Comparison of ENCODE assay signal across 18 mouse cellular contexts in the genomic region with DNA sequence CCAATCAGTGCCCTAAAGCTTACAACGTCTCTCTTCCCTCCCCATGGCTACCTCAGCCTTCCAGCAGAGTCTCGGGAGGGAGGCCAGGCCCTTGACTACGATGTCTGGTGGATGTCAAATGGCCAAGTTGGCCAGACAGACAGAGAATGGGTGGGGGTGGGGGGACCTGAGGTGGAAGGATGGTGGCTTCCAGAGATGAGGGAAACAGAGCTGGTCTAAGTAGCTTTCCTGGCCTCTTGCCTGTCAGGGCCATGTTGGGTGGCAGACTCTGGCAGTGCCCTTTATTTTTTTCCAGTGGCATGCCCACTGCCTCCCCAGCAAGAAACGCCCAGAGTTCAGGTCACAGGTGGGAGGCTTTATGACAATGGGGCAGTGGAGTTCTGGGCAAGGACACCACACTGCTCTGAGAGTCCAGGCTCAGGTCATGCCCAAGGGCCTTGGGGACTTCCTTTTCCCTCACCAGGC. TPM values are rescaled to one million over a fixed set of nuclear protein-coding genes. Genes with fewer than 3 reads are reported as not detected.
DNase-seq lines count a peak whose midpoint lies in the region; ATAC-seq and TF ChIP-seq lines count a peak whose summit lies in the region.
"Had no signal": no experiment of that assay in that cellular context is flagged by ENCODE, and none has a peak within 500 bp of the region (broad histone marks: within the 10 kb centered on the region; RNA-seq: fewer than 3 reads in every experiment).

No protein-coding gene starts in this region.

- H3K9ac ChIP-seq in forebrain, postnatal 0 days, result no peak overlapping the region
- H3K9ac ChIP-seq in heart, embryonic 15.5 days, result peak overlapping the region; percentile 58
- H3K9ac ChIP-seq: kidney, embryonic 15.5 days; limb, embryonic 15.5 days had no signal

- no peak for ATAC-seq in forebrain, postnatal 0 days
- no peak for ATAC-seq in heart, embryonic 15.5 days (replicated peaks; ENCODE audit: insufficient number of reproducible peaks, insufficient read depth, low FRiP score, low read depth)
- ATAC-seq in erythroblast, adult 5-6 weeks (replicated peaks; ENCODE audit: low FRiP score, poor library complexity, severe bottlenecking), result no peak
- ATAC-seq: CD4-positive, CD25-positive, alpha-beta regulatory T cell, adult 4 months; Patski had no signal

- H3K4me2 ChIP-seq in forebrain, postnatal 0 days (ENCODE audit: low read depth), result peak overlapping the region; percentile 31; the same call in 1 of the 2 replicates
- H3K4me2 ChIP-seq in heart, embryonic 15.5 days, result peak overlapping the region; percentile 69
- H3K4me2 ChIP-seq: kidney, embryonic 15.5 days; limb, embryonic 15.5 days had no signal

- WGBS in forebrain, postnatal 0 days, result 54% methylated on average over 4 of the region's 4 CpGs
- WGBS in heart, embryonic 15.5 days, result 28% methylated on average over 4 of the region's 4 CpGs

- no peaks in the 10 kb centered on the region for H3K27me3 ChIP-seq in forebrain, postnatal 0 days (ENCODE audit: insufficient read depth, low read length)
- H3K27me3 ChIP-seq in heart, embryonic 15.5 days, result 0 out of 2 replicates have a peak, but pooled peaks cover 14% of the 10 kb centered on the region

- no peak for TF ChIP-seq CTCF in forebrain, postnatal 0 days (IDR thresholded peaks at IDR 0.05; ENCODE audit: low read depth)

- no peaks in the 10 kb centered on the region for H3K4me1 ChIP-seq in forebrain, postnatal 0 days (ENCODE audit: insufficient read depth)
- peaks cover 38% of the 10 kb centered on the region for H3K4me1 ChIP-seq in heart, embryonic 15.5 days (replicated peaks)

- H3K4me3 ChIP-seq in forebrain, postnatal 0 days (ENCODE audit: low read depth, low read length), result no peak overlapping the region
- H3K4me3 ChIP-seq in heart, embryonic 15.5 days, result peak overlapping the region; percentile 65
- H3K4me3 ChIP-seq: kidney, embryonic 15.5 days; limb, embryonic 15.5 days had no signal

- DNase-seq in heart, adult 11 months, result peak; percentile 96
- DNase-seq in heart, postnatal 4 days, result no peak
- DNase-seq in cerebellum, adult 9-11 months, result peak; percentile 57
- DNase-seq in forebrain, postnatal 0 days, result no peak
- DNase-seq in Muller cell, postnatal 12 days (ENCODE audit: inconsistent ontology term), result no peak
- DNase-seq in ovary, postnatal 10 days (ENCODE audit: low spot score), result no peak
- DNase-seq: adrenal gland, postnatal 10 days; layer of hippocampus, adult 9-11 months; lung, postnatal 36 days; thymus, postnatal 14 days had no signal

- no peaks in the 10 kb centered on the region for H3K36me3 ChIP-seq in forebrain, postnatal 0 days (ENCODE audit: insufficient read depth)
- no peaks in the 10 kb centered on the region for H3K36me3 ChIP-seq in heart, embryonic 15.5 days
- H3K36me3 ChIP-seq: kidney, embryonic 15.5 days; limb, embryonic 15.5 days had no signal

- H3K9me3 ChIP-seq in forebrain, postnatal 0 days (ENCODE audit: low read length), result no peaks in the 10 kb centered on the region
- H3K9me3 ChIP-seq in heart, embryonic 15.5 days (replicated peaks), result no peaks in the 10 kb centered on the region
- H3K9me3 ChIP-seq: kidney, embryonic 15.5 days; limb, embryonic 15.5 days had no signal

- no peak overlapping the region for H3K27ac ChIP-seq in forebrain, postnatal 0 days (ENCODE audit: low read depth, low read length)
- H3K27ac ChIP-seq in heart, embryonic 15.5 days, result peak overlapping the region; percentile 98
- H3K27ac ChIP-seq: kidney, embryonic 15.5 days; limb, embryonic 15.5 days had no signal

RNA-seq across cellular contexts. Expression of a gene that starts 3.2 kb away (rescaled TPM):
- total RNA-seq in heart, postnatal 4 days (2021), result 10 to 100 TPM; 55.6 to 61.3 TPM
- total RNA-seq in forebrain, postnatal 0 days (2014; rRNA removed), result 13.1 TPM in 2 replicates
- 2.6 TPM in 2 replicates for polyA plus RNA-seq in forebrain, postnatal 0 days (2015; fragmentation: Nextera tagmentation; extraction: Ambion mirVana)
- 8.5 and 8.8 TPM in 2 replicates for polyA plus RNA-seq in heart, embryonic 15.5 days (2015; fragmentation: Nextera tagmentation; extraction: Ambion mirVana)
- total RNA-seq in erythroblast, adult 5-6 weeks (2015; ENCODE audit: low replicate concordance), result not detected in 2 replicates
- not detected in 2 replicates for total RNA-seq in erythroblast, adult 5-6 weeks (2017; ENCODE audit: low replicate concordance)
- total RNA-seq: monocyte, adult 5-6 weeks had no signal
- polyA plus RNA-seq: CD4-positive, CD25-positive, alpha-beta regulatory T cell, adult 4 months; spleen, adult 2 months had no signal

Comparison
In these comparisons a context has a peak if more than half of its experiments do, and no peak if none do; other contexts are left out.
1. DNase-seq: peak in heart, adult 11 months (single experiment) and cerebellum, adult 9-11 months (single experiment); none in heart, postnatal 4 days (single experiment), forebrain, postnatal 0 days (single experiment), Muller cell, postnatal 12 days (single experiment) and ovary, postnatal 10 days (single experiment).
2. RNA of a gene that starts 3.2 kb away (total RNA-seq): 55.6 to 61.3 TPM in heart, postnatal 4 days and 13.1 TPM in forebrain, postnatal 0 days; not detected in erythroblast, adult 5-6 weeks; every median in the first group is over 10 times any median in the second.